Mouse (Mus musculus): ENCODE measurements at regions not wholly inside any gene's neighbourhood (a gene's known extent, or its start where the extent isn't known, plus 50 kb on each side); places are given as distances from the start of the nearest gene placed in this dataset.

GRCm38 (mm10) chr12:109706820-109707219, 106.7 kb upstream of the Rtl1 start:
- TF ChIP-seq GATA1 (IDR thresholded peaks at IDR 0.05; ENCODE audit: low read length), result no peak
- TF ChIP-seq TAL1 (IDR thresholded peaks at IDR 0.05; ENCODE audit: low read length), result no peak

All from erythroblast, embryonic 14.5 days (primary cell).